Mouse (Mus musculus) skeletal muscle tissue, adult 2 months (tissue): ENCODE data around the gene Mast4.
A peak's percentile ranks its signal among the peaks of the same experiment; 100 is the strongest.

Experiments
- DNase-seq: peaks from one replicate; pipeline ENCODE4 v3.0.0-alpha.2; 2012; ENCODE audit warnings: low read depth, low spot score

The Mast4 gene

DNA sequence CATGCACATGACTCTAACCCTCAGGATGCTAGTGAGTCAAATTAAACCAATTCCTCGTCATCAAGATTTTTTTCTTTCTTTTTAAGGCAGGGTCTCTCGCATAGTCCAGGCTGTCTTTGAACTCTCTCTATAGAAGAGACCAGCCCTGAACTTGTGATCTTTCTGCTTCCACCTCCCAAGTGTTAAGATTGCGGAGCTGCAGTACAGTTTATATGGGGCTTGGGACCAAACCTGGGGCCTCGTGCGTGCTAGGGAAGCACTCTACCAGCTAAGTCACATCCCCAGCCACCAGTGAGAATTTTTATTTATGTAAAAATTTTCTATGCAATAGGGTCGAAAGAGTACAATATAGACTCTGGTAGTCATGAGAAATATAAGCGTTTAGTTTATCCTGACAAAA is 343.1 kb downstream of the Mast4 start:
- DNase-seq: no peak

DNA sequence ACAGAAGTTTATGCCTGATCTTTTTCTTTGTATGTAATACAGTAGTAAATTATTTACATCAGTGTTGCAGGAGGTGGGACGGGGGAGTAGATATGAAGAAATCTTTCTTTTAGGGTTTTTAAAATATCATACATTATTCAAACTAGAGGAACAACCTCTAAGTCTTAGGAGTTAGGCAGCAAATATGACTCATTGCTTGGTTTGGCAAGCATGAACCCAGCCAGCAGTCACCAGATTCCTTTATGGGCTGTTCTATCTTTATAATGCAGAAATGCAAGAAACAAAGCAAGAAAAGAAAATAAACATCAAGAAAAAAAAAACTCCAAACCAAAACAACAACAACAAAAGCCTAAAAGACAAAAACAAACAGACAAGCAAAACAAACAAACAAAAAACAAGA is 344.2 kb downstream of the Mast4 start:
- no peak for DNase-seq

DNA sequence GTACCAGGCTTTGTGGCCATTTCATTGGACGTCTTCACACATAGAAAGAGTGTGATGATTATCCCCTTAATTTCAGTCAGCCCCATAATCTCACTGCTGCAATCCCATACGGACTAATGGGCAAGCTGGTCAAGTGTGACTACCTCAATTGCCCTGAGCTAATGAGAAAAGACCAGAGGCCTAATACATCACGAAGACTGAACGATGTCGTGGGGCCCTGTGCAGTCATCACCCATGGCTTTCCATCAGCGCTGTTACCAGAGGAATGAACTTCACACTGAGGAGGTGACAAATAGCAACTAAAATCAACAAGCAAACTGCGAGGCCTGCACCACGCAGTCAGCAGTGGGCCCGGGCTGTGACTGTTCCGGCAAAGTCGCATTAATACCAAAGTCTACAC is 344.7 kb downstream of the Mast4 start:
- no peak for DNase-seq

DNA sequence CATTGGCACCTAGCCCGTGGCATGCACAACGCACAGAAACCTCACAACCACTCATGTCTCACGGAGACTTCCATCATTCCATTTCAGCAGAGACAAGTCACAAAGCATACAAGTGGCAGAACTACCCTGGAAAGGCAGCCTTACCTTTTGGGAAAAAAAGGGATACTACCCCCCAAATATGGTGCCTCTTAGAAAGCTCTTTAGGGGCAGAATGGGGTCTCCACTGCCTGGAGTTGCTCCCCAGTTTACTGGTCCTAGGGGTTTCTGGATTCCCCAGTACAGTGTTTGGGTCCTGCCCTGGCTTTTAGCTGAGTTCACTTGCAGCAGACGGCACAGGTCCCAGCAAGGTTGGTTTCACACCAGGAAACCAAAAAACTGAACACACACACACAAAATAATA is 345.3 kb downstream of the Mast4 start:
- DNase-seq: no peak

DNA sequence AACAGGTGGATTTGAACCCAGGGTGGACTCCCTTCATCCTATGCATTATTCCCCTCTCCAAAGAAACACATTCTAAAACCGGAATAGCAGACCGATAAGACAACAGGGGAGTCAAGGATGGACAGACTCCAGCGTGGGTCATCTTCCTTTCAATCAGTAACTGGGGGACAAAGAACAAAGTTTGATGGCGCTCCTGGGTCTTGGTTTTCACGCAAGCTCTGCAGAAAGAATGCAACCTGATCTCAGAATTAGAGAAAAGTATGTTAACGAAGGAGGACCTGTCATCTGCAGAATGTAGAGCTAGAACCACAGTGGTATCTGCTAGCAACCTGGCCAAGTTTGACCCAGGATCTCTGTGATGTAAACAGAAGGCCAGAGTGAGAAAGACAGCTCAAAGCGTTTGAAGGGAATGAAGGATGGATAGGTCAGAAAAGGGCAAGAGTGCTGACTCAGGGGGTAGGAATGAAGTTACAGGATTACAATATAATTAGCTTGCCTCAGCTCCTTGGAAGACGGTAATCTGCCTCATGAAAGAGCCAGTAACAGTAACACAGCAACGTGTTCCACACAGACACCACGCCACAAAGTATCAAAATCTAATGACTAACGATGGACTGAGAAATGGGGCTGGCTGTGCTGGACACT is 345.9 kb downstream of the Mast4 start:
- DNase-seq: no peak

DNA sequence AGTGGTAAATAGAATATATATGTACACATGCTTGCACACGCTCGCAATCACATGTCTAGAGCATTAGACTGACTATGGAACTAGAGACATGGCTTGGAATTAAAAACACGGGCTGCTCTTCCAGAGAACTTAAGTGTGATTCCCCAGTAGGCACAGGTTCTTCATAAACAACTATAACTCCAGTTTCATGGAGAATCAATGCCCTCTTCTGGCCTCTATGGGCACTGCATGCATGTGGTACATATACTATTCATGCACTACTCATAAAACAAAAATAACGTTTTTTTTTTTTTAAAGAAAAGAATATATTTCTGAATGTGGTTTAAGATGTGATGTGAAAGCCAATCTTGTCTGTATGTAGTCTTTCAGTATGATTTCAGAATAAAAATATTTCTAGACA is 349.7 kb downstream of the Mast4 start:
- no peak for DNase-seq

DNA sequence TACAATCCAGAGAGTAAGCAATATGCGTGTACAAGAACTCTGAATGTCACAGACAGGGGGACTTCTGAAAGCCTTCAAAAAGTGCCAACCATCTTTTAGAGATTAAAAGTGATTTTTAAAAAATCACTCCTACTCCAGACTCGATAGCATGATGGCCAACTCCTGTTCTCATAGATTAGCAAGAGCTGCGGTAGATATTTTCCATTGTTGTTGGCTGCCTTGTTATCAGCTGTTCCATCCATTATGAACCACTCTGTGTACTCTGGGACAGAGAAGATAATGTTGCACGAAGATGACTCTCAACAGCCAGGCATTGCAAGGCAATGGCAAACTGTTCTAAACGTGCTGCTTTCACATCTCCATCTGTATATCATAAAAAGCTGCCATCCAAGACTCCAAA is 360.4 kb downstream of the Mast4 start:
- no peak for DNase-seq

DNA sequence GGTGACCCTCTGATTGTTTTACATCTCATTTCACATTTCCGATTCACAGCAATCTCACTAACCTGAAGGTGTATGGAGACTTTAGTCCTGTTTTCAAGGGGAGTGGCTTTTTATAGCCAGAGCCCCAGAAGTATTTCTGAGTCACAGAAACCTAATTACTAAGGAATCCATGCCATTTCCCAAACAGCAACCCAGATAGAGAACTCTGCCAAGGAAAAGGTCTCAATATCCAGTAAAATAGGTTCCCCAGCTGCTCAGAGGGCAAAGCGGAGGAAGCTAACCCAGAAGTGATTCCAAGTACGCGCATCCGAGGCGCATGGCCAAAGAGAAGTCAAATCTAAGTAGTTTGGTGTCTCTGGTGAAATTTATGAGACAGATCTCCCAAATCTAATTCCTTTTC is 370.8 kb downstream of the Mast4 start:
- DNase-seq: no peak

DNA sequence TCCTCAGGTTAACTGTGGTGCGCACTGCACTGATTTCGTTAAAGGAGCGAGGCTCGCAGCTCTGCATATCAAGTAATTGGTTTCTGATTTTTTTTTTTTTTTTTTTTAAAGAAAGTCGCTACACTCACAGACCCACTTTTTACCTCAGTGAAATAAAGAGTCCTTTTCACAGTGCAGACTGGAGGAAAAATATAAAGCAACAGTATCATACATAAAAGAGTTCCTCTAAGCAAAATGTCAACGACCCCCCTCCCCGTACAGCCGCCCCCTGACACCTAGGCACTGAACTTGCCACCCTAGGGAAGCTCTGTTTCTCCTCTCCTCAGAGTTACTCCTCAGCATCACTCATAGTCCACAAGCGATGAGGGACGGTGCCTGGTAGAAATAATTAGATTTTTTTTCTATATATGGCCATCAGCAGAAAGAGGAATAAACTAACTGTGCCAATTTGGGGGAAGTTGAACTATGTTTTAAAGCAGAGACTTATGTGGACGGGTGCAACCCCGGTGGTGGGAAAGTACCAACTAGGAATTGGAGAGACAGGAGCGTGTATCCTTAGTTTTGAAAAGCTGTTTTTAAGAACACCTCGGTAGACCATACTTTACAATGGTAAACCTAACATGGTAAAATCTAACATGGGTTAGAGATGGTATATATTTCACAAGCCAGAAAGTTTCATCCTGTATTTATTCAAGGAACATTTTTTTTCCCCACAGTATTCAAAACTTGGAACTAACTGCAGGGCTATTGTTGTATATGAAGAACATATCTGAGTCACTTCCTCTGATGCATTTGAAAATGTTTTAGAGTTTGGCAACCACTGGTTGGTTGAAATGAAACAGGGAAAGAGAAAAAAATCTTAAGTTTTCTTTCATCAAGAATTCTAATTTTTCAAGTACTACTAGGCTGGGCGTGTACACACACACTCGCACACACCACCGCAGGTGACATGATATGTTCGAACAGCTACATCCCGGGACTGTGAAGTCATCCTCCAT is 375.7 kb downstream of the Mast4 start:
- no peak for DNase-seq

DNA sequence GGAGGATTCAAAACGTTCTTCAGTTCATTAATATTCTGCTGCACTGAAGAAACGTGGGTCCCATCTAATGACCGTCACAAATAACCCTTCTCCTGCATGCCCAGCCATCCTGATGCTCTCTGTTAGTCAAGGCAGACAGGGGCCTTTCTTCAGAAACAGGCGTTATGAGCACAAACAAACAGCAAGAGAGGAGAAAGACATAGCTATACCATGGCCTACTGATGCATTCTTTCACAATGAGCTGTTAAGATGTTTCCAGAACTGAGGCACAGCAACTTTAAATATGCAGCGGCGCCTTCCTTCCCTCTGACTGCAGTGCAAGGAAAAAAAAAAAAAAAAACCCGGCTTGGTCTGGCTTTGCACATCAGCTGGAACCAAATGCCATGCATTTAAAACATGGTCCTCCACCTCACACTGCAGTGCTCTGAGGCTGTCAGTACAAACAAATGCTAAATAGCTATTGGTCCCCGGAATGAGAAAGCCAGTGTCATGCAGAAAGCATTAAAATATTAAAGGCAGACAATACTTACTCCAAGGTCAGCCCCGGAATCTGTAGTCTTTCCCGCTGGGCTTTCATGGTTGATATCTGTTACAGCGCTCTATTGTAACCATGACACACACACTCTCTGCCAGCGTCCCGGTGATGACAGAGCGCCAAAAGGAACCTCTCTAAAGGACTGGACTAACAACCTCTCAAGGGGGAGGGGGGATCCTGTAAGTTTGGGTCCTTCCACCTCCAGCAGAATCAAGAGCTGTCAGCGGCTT is 376.6 kb downstream of the Mast4 start:
- no peak for DNase-seq

DNA sequence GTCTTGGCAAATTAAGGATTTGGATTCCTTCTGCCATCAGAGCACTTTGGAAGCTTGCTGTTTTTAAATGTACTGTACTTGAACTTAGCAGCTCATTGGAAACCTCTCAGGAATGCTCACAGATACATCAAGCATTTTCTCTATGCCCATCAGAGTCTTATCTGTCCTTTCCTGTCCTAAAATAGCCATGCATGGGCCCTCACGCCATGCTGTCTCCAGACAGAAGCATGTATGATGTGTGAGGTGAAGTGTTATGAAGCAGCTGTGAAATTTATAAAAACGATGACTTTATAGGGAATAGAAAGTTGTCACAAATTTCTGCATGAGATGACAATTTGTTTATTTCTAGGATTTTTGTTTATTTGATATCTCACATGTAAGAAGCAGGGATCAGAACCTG is 378.8 kb downstream of the Mast4 start:
- DNase-seq: no peak

DNA sequence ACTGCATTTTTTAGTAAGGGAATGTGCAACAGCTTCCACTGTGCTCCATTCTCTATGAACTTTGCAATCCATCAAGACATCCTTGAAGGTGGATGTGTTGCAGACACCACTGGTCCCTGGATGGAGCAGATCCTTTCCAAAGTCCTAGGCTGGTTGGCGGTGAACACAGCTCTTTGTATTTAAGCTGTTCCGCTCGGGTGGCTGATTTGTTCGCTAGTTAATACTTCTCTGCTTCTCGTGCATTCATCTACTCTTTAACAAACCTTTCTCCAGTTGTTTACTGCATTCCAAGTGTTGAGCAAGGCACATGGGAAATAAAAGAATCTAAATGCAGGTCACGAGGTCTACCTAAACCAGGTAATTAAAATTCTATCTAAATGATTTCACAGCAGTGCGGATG is 384.5 kb downstream of the Mast4 start:
- no peak for DNase-seq

DNA sequence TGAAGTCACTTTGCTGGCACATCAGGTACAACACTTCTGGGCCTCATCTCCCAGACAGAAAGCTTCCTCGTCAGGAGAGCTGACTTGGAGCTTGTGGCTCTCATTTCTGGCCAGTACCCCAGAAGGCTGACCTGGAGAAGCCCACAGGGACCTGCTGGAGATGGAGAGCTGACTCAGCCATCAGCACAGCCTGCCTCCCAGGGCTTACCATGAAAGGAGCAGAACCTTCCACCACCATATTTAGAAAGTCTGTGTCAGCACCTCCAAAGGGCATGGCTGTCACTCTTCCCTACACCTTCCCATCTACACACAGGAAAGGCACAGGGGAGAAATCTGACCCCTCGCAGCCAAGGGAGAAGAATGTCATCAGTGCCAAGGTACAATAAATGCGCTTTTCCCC is 385.3 kb downstream of the Mast4 start:
- DNase-seq: peak; percentile 91

DNA sequence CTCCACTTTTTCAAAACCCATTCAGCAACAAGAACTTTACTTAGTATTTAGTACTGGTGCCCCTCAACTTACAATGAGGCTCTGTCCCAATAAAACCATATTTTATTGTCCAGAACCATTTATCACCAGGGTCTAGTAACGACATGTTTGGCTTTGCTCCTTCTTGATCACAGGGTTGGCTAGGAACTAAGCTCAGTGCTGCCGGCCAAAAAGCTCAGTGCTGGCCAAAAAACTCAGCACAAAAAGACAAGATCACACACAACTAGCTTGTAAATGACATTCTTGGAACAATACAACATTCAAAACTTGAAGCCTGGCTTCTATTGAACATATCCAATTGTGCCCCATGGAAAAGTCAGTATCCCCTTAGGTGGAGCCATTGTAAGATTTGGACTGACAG is 386.8 kb downstream of the Mast4 start:
- peak; percentile 27 for DNase-seq

DNA sequence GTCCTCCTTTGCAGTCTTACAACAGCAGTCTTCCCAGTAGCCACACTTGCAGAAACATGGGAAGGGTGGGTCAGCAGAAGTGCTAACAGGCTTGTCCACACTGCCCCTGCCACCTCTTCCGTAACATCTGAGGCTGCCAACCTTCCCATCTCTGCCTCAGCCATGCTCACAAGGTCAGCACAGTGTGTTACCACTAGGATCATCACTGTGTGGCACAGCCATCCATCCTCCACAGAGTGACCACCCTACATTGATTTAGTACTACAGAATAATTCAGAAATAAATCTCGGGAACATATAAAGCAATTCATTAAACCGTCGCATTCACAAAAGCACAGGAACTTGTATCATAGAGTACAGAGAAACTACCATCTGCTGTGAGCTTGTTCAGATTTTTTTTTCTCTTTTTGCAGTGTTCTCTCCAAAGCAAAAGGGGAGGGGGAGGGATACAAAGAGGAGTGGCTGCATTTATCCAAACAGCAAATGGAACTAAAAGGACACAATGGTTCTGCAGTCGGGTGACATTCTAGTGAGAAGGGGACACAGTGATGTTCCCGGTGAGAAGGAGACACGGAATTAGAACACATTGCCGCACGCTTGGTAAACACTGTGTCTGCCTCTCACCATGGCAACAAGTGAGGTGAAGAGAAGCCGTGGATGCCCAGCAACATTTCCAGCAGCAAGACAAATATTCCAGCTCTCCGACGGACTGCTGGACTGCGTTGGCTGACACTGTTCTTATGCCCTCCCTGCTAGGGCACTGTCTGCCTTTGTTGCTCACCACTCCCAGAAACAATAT is 388.1 kb downstream of the Mast4 start:
- no peak for DNase-seq

DNA sequence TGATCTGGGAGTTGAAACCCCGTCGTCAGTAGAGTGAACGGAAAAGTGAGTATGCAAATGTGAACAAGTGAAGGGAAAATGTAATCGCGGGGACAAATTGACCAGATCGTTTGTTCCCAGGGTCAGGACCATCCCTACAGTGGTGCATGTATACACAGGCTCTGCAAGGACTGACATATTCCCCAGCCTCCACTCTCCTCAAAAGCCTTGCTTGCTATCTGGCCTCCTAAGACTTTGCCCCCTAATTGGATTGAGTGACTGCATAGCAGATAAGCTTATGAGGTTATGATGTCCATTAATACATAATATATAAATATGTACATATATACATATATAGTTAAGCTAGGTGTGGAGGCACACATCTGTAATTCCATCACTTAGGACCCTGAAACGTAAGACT is 388.8 kb downstream of the Mast4 start:
- DNase-seq: no peak

DNA sequence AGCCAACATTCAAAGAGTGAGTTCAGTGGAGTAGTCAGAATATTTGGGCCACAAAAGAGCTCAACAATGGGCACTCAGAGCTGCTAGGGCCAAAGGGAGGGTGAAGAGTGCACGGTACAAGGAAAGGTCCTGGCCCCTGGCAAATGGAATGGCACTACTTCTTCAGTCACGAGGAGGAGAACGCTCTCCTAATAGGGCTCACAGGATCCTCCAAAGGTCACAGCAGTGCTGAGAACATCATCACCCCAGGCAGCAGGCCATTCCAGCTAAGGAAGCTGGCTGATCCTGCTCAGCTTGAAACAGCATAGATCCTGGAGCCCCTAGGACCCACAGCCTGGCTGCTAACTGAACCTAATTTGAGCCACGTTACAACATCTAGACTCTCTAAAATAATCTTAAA is 389.8 kb downstream of the Mast4 start:
- DNase-seq: peak; percentile 25

DNA sequence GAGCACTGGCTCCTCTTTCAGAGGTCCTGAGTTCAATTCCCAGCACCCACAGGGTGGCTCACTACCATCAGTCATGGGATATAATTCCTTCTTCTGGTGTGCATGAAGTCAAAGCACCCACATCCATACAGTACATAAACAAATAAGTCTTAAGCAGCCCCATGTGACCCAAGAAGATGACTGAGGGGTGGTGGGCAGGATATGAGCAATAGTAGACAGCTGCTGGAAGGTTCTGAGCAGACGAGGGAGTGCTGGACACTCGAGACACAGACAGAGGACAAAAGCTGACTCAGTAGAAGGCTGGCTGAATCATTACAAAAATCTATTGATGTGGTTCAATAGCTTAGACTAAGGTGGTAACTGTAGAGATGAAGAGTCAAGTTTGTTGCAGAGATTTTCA is 391.7 kb downstream of the Mast4 start:
- DNase-seq: no peak

DNA sequence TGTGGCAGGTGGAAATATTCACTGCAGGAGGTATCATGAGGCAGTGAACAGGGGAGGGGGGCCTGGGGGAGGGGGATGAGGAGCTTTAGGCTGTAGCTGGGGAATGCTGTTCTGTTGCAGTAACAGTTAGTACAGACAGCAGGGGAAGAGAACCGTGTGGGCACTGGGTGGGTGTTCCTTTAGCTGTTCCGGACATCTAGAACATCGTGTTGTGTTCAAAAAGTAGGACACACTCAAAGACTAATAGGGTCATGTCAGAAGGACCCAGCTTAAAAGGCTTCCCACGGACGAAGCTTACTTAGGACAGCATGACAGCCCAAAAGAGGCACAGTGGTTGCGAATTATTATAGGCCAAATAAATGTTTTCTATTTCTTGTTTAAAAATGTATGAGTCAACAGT is 393.8 kb downstream of the Mast4 start:
- no peak for DNase-seq

DNA sequence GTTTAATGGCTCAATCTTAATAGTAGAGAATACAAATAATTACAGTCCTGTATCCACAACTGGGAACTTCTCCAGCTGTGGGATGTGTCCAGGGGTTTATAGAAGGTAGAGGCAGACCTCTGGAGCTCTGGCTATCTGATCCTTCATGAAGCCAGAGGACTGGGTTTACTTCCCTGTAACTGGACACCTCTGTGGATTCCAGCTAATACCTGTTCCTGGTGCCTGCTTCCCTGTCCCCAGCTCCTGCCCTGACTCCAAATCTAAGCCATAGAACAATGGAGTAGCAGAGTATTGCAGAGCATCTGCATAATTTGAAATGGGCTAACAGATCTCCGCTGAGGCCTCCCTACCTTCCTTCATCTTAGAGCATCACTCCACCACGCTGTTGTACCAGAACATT is 398.1 kb downstream of the Mast4 start:
- no peak for DNase-seq

DNA sequence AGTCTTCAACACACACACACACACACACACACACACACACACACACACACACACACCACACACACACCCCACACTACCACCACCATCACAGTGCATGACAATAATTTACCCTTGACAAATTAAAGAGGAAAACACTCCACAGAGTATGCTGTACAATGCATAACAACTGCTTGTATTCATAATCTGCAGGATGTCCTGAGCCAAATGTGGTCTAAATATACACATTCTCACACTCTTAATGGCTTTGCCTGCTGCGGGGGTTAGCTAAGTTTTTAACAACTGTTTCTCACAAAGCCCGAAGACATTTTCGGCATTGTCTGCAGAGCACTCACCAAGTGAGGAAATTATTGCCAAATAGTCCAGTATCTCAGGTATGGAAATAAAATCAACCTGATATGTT is 398.5 kb downstream of the Mast4 start:
- DNase-seq: no peak

DNA sequence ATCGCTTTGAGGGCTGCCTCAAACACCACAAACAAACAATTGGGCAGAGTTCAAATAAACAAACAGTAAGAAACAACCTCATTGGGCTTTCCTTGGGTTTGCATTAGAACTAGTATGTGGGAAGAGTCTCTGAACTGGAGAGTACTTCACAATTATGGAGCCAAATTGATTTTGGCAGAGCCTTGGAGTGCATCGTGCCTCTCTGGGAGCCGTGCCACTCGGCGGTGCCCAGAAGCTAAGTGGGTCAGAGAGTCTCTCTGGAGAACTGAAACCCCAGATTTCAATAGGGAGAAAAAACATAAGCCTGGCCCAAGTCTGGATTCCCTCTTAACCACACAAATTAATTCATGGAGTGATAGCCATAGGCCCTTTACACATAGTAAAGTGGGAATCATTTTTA is 400.6 kb downstream of the Mast4 start:
- DNase-seq: peak; percentile 59
